Mouse (Mus musculus) heart, postnatal 0 days (tissue): ENCODE measurements at regions not wholly inside any gene's neighbourhood (a gene's known extent, or its start where the extent isn't known, plus 50 kb on each side); places are given as distances from the start of the nearest gene placed in this dataset.

ENCODE experiments used
- CTCF ChIP-seq: IDR thresholded peaks from 2 replicates; pipeline ENCODE4 v1.5.1; 2016; ENCODE audit warnings: antibody characterized with exemption, control low read depth, low read depth
- EP300 ChIP-seq: IDR thresholded peaks from 2 replicates; pipeline ENCODE4 v1.6.1; 2016; ENCODE audit warnings: antibody characterized with exemption, low read depth

GRCm38 (mm10) chr14:105038798-105039197 is 138.3 kb downstream of the Rbm26 start:
- no peak for TF ChIP-seq CTCF
- TF ChIP-seq EP300, result no peak
